Mouse (Mus musculus): ENCODE results near the gene Nanp.

The Nanp gene

DNA sequence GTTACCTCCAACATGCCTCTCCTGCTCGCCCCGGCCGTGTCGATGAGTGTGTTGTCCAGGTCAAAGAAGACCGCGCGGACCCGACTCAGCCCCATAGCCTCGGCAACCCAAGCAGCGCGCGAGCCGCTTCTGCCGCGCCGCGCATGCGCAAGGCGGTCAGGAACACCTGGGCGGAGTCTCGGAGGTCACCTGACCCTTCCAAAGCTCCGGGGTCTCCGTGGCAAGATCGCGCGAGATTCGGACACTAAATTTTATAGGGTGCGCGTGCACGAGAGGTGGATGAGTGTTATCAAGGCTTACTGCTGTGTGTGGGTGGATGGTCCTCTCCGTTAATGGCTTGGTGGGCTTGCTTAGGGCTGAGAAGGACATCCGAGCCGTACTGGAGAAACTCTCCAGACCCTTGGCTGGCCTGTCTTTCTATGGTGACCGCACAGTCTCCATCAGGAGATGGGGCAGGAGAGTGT is at the start of gene Nanp, which contains the start of gene Ninl:
Gene Nanp (minus strand): TSS at position 167 of the 464 bp plus-strand sequence.
Gene Ninl (minus strand): TSS at position 151 of the 464 bp plus-strand sequence.
- DNase-seq (ENCODE audit: low read depth, low spot score): peak; percentile 95

GRCm38 (mm10) chr2:151056637-151057036 is 17.4 kb upstream of the Nanp start:
- DNase-seq (ENCODE audit: low read depth, low spot score): no peak

- no peak for DNase-seq (ENCODE audit: low read depth, low spot score)
These were observed 1.2 kb upstream of the Nanp start for GRCm38 (mm10) chr2:151040411-151040810.

- no peak for DNase-seq (ENCODE audit: low read depth, low spot score)
These were observed 528 bp upstream of the Nanp start for GRCm38 (mm10) chr2:151039726-151040125.

DNA sequence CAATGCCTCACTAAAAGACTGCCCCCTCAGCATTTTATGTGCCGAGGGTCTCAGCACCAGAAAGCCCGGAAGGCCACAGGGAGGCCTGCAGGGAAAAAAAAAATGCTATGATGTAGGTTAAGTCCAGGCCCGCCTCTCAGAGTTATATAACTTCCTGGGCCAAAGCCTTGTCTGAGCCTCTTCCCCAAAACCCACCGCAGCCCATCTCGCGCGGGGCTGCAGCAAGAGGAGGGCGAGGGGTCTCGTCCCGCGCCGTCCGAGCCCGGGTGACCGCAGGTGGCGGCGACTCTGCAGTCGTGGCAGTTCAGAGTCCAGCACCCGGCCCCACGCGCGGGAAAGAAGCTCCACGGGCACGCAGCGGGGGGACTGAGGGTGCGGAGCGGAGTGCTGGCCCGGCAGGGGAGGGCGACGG is 381 bp downstream of the Nanp start:
- no peak for DNase-seq (ENCODE audit: low read depth, low spot score)

DNA sequence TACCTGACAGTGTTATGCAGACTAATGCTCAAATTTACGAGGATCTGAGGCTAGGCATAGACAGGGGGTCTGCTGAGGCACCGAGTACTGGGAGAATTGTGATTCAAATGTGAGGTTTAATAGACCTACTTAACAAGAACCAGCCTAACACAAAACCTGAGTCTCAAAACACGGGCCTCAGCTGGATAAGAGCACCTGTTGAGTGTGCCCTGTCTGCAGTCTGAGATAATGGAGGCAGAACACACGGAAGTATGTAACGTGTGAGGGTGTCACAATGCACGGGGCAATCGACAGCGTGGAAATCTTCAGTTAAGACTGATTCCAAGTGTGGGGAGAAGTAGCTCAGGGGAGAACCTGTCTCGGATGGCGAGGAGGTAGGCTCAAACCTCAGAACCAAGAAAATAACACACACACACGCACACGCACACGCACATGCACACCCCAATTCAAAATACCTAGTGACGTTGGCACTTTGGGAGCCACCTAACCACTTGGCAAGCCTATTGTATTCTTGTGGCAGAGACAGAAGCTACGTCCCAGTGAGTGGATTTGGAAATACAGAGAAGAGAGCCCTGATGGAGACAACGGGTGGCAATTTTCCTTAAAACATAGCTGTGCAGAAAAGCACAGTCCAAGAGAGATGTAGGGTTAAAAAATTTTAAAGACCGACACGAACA is 1.2 kb downstream of the Nanp start:
- DNase-seq (ENCODE audit: low read depth, low spot score): no peak

DNA sequence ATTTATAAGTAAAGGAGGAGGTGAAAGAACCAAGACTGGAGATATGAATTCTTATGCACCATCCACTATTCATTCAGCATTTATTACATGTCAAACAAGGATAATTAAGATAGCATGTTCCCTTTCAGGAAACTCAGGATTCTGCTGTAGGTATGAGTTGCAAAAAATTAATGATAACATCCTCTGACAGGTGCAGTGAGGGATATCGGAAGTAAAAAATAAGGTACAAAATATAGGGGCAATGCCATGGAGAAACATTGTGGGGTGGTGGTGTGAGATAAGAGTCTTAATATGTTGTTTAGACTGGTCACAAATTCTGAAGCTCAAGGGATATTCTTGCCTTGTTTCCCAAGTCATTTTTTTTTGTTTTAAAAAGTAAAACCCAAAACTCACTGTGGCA is 1.9 kb downstream of the Nanp start:
- DNase-seq (ENCODE audit: low read depth, low spot score): no peak

DNA sequence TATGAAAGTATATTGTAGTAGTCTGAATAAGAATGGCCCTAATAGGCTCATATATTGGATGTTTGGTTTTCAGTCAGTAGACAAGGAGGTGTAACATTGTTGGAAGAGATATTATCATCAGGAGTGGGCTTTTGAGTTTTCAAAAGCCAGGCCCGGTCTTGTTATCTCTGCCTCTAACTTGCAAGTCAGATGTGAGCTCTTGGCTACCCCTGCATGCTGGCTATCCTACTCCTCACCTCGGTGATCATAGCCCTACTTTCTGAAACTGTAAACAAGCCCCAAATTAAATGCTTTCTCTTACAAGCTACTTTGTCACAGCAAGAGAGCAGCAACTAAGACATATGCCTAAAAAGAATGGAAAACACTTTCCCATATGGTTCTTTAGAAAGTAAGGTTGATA is 2.5 kb downstream of the Nanp start:
- DNase-seq (ENCODE audit: low read depth, low spot score): no peak

DNA sequence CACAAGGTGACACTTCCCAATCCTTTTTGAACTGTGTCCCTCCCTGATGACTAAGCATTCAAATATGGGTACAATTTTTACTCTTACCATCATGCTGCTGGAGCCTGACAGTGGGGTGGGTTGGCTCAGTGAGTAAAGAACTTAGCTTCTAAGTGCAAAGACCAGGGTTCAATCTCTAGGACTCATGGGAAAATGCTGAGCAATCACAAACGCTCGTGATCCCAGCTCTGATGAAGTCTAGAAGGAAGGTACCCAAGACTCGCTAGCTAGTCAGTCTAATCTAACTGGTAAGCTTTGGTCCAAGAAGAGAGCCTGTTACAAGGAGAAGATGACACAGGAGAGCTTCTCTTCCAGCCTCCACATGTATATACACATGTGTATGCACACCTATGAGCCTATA is 4.8 kb downstream of the Nanp start:
- DNase-seq (ENCODE audit: low read depth, low spot score): no peak

DNA sequence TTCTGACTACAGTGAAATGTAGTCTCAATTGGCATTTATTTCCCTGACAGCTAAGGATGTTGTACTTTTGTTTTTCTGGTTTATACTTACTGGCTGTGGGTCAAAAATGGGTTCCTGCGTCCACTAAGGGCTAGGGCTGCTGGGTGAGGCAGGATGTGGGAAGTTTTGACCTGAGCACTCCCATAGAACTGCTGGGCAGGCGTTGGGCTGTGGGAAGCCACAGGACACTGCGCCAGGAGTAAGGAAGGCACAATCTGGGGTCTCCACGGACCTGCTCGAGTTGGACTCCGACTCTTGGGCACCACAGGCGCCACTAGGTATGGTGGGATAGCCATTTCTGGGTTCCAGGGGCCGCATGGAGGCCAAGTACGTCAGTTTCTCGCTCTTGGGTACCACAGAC is 18.0 kb downstream of the Nanp start:
- no peak for DNase-seq (ENCODE audit: low read depth, low spot score)

DNA sequence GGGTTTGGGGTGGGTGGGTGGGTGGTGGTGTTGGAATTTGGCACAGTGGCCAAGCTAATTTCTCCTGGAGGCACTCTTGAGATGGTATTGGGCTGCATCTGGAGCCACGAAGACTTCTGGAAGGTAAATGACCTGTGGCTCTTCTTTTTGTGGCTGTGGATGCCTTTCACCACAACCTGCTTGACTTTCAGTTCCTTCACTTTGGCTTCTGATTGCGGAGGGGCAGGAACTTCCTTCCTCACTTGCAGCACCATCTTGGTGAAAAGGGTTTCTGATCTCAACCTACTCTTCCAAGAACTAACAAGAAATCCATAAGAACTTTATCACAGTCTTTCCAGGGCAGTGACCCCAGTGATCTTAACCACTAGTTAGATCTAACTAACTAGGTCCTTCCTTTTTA is 23.9 kb downstream of the Nanp start:
- no peak for DNase-seq (ENCODE audit: low read depth, low spot score)

- DNase-seq (ENCODE audit: low read depth, low spot score): no peak
These were observed 27.9 kb downstream of the Nanp start for GRCm38 (mm10) chr2:151011273-151011672.

DNA sequence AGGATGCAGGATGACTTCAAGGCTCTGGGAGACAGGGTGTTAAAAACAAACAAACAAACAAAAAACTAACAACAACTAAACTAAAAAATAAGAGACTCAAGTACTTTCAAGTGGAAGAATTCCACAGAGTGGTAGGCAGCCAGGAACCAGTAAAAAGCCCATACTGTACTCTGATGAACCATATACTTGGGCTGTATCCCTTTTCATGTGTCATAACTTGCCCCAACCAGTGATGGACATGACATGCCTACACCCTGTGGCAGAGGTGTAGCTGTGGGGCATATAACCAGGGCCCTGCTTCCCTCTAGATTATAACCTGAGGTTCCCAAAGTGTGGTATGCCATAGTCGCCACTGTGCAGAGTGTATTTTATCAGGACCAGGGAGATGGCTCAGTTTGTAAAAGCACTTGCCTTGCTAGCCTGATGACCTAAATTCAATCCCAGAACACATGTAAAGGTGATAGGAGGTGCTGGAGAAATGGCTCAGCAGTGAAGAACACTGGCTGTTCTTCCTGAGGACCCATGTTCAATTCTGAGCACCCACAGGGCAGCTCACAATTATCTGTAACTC is 29.6 kb downstream of the Nanp start:
- DNase-seq (ENCODE audit: low read depth, low spot score): no peak

- DNase-seq (ENCODE audit: low read depth, low spot score): no peak
These were observed 30.2 kb downstream of the Nanp start for GRCm38 (mm10) chr2:151008939-151009509.

- DNase-seq (ENCODE audit: low read depth, low spot score): no peak
These were observed 30.7 kb downstream of the Nanp start for GRCm38 (mm10) chr2:151008517-151008932.

DNA sequence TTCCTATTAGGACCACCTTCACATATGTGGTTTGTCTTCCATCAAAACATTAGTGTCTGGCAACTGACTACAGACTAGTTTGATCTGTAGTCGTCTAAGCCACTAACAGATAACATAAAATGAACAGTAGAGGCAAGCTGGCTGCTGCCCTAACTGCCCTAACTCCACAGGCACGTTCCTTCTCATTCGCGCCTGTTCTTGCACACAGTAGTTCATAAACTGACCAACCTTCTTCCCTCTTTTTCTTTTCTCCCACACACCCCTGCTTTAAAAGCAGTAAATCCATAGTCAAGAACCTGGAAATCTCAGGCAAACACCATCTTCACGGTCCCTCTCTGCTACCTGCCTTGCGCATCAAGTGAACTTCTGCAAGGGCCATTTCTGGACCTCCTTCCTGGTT is 31.2 kb downstream of the Nanp start:
- DNase-seq (ENCODE audit: low read depth, low spot score): no peak

DNA sequence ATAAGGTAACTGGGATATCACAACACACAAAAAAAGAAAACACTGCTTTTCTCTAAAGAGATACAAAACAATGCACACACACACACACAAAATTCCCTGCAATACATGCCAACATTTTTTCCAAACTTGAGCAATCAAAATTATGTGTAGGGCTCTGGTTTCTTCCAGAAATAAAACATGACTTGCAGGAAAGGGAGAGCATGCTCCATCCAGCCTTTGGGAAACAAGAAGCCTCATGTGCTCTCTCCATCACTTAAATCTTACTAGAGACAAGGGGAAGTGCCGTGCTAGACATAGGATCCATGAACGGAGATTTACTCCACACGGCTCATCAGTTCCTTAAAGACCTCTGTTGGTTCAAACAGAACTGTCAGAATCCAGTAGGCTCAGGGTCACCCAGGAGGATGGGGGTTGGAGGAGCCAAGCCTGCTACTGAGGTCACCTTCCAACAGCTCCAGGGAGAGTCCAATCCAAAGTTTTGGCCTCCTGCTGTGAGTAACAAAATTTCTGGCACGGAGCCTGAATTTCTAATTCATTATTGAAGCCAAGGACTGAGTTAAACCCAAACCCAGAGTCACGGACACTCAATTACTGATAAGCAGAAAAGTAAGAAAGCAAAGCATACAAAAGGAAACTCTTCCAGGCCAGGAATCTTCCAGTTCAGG is 32.8 kb downstream of the Nanp start:
- DNase-seq (ENCODE audit: low read depth, low spot score): no peak

DNA sequence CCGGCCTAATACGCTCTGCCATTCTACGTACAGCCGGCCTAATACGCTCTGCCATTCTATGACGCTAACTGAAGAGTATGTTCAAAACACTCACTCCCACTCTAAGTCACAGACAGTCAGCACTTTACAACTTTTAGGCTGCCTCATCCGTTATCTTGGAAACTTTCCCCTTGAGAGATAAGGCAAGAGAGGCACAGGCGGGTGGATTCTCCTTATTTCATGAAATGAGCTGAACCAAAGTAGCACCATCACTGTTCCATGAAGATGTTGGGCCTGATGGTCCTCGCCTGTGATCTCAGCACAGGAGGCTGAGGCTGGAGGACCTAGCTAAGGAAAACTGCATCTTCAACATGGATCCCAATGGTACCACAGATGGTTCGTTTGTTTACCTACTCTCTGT is 34.8 kb downstream of the Nanp start:
- no peak for DNase-seq (ENCODE audit: low read depth, low spot score)

DNA sequence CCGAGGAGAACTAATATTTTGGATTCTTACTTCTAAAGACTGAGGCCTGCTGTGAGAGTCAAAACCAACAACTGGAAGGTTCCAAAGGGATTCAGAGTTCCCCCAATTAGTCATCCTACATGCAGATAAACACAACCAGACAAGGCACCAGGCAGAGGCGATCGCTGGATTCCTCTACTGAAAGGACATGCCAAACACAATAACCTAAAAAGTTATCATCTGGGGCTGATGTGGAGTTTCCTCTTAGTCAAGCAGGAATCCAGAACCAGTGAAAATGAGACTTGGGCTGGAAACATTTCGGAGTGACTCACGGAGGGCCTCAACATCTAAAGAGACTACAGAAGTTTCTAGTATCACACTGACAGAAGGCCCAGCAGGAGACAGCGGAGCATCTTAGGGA is 35.4 kb downstream of the Nanp start:
- DNase-seq (ENCODE audit: low read depth, low spot score): no peak

- DNase-seq (ENCODE audit: low read depth, low spot score): no peak
These were observed 37.5 kb downstream of the Nanp start for GRCm38 (mm10) chr2:151001619-151002175.

GRCm38 (mm10) chr2:151000402-151001178 is 38.6 kb downstream of the Nanp start:
- peak; percentile 20 for DNase-seq (ENCODE audit: low read depth, low spot score)
